Mouse (Mus musculus) MEL (cell line): ENCODE measurements around the gene Nccrp1. TPM values are rescaled to one million over a fixed set of nuclear protein-coding genes. Genes with fewer than 3 reads are reported as not detected.
"Not testable (repeated sequence)": the region's sequence is repeated elsewhere in the genome, so short reads cannot be mapped to it uniquely, and the experiment has no call there.

Source experiments
- DNase-seq: peaks from one replicate; pipeline ENCODE4 v3.0.0; 2011; ENCODE audit warnings: low read depth, low spot score
- H3K27ac ChIP-seq: 2 replicates; pipeline ENCODE4 v1.5.1; 2012; ENCODE audit warnings: low read depth, mild to moderate bottlenecking, control low read depth, low read length, moderate library complexity; ENCODE audit not compliant: control insufficient read depth
- H3K27me3 ChIP-seq, 2 experiments: fragments of 150-350 bp in 1 of 2; sonication (generic) in 1 of 2; 2 replicates each; pipeline ENCODE4 v1.6.1; 2012; ENCODE audit warnings: low read length in 2 of 2, mild to moderate bottlenecking in 2 of 2, improper control_type of control experiment in 1 of 2, moderate library complexity in 1 of 2; ENCODE audit not compliant: insufficient read depth in 2 of 2, control insufficient read depth in 1 of 2
- H3K36me3 ChIP-seq, 2 experiments: 2 replicates each; pipeline ENCODE4 v1.6.1; 2012 to 2014; ENCODE audit warnings: low read length in 2 of 2, improper control_type of control experiment in 1 of 2, inconsistent platforms in 1 of 2, mild to moderate bottlenecking in 1 of 2; ENCODE audit not compliant: insufficient read depth in 2 of 2, control insufficient read depth in 1 of 2
- H3K4me1 ChIP-seq, 2 experiments: fragments of 150-350 bp in 1 of 2; sonication (generic) in 1 of 2; 2 replicates each; pipeline ENCODE4 v1.6.1; 2012; ENCODE audit warnings: low read length in 2 of 2, improper control_type of control experiment in 1 of 2, mild to moderate bottlenecking in 1 of 2; ENCODE audit not compliant: insufficient read depth in 2 of 2, control insufficient read depth in 1 of 2
- H3K4me3 ChIP-seq, 2 experiments: fragments of 150-350 bp in 1 of 2; sonication (generic) in 1 of 2; 2 replicates each; pipeline ENCODE4 v1.5.1; 2012; ENCODE audit warnings: low read depth in 2 of 2, low read length in 2 of 2, mild to moderate bottlenecking in 2 of 2, moderate library complexity in 2 of 2, control low read depth in 1 of 2, improper control_type of control experiment in 1 of 2; ENCODE audit not compliant: control insufficient read depth in 1 of 2, insufficient read depth in 1 of 2
- H3K79me2 ChIP-seq: 2 replicates; pipeline ENCODE4 v1.6.1; 2012; ENCODE audit warnings: mild to moderate bottlenecking, low read length, moderate library complexity; ENCODE audit not compliant: control insufficient read depth, poor library complexity, insufficient read depth
- H3K9ac ChIP-seq: 2 replicates; pipeline ENCODE4 v1.6.1; 2012; ENCODE audit warnings: low read depth, mild to moderate bottlenecking, control low read depth, low read length, moderate library complexity; ENCODE audit not compliant: control insufficient read depth, poor library complexity, severe bottlenecking
- H3K9me3 ChIP-seq: fragments of 150-350 bp; sonication (generic); replicated peaks from 2 replicates; pipeline ENCODE4 v1.6.1; 2012; ENCODE audit warnings: mild to moderate bottlenecking, low read length, improper control_type of control experiment, moderate library complexity; ENCODE audit not compliant: insufficient read depth
- GABPA ChIP-seq: IDR thresholded peaks from 2 replicates; pipeline ENCODE4 v1.6.1; 2012; ENCODE audit warnings: low read depth, mild to moderate bottlenecking, inconsistent platforms, low read length, improper control_type of control experiment, moderate library complexity
- MAFK ChIP-seq: IDR thresholded peaks from 2 replicates; pipeline ENCODE4 v1.6.1; 2011; ENCODE audit warnings: low read depth, mild to moderate bottlenecking, low read length, improper control_type of control experiment, borderline replicate concordance
- MEF2A ChIP-seq: IDR thresholded peaks from 2 replicates; pipeline ENCODE4 v1.6.1; 2014; ENCODE audit warnings: low read depth, mild to moderate bottlenecking, inconsistent platforms, low read length, improper control_type of control experiment; ENCODE audit not compliant: poor library complexity, insufficient replicate concordance, severe bottlenecking; ENCODE audit errors: extremely low read depth
- POLR2A ChIP-seq, 2 experiments: IDR thresholded peaks; 2 replicates each; pipeline ENCODE4 v1.6.1; 2011 to 2012; ENCODE audit warnings: low read length in 2 of 2, mild to moderate bottlenecking in 2 of 2, control low read depth in 1 of 2, improper control_type of control experiment in 1 of 2, low read depth in 1 of 2, moderate library complexity in 1 of 2; ENCODE audit not compliant: control insufficient read depth in 1 of 2, insufficient read depth in 1 of 2, poor library complexity in 1 of 2
- SIN3A ChIP-seq: IDR thresholded peaks from 2 replicates; pipeline ENCODE4 v1.6.1; 2012; ENCODE audit warnings: low read length, improper control_type of control experiment, inconsistent platforms
- TBP ChIP-seq: IDR thresholded peaks from 2 replicates; pipeline ENCODE4 v1.8.0; 2011; ENCODE audit warnings: low read depth, low read length, improper control_type of control experiment
- polyA plus RNA-seq, 2 experiments: library from polyadenylated mRNA; stranded (reverse) in 1 of 2; unstranded in 1 of 2; fragments of >175 nt in 1 of 2; fragments of >200 nt in 1 of 2; gene quantifications; 2 replicates each; pipeline versions ENCODE4 v1.2.1 to v1.2.4; 2012; ENCODE audit warnings: low replicate concordance in 2 of 2, low read depth in 1 of 2; ENCODE audit not compliant: insufficient read length in 2 of 2, insufficient read depth in 1 of 2, missing spikeins in 1 of 2
- total RNA-seq: library from RNA; depleted of rRNA; stranded (reverse); fragments of 300-350 nt; gene quantifications from 2 replicates; pipeline ENCODE4 v1.2.3, GENCODE M21; 2012; rRNA removed

Gene Nccrp1
- total and polyA plus RNA-seq, 3 experiments, result not detected

DNA sequence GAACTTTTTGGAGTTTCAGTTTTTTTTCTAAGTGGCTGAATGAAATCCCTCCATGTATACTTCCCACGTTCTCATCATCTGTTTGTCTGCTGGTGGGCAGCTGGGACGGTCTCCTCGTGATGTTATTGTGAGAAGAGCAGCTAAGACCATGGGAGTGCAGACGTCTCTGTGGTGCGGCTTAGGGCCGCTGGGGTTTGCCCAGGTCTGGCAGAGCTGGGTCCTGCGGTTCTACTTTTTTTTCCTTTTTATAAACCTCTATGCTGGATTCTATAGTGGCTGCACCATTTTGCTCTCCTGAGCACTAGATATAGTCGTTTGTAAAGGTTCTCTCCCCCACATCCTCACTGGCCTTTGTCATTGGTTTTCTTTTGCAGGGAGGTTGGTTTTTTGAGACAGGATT, 35.6 kb downstream of the Nccrp1 start (continued):
- TF ChIP-seq MEF2A, result no peak
- TF ChIP-seq, all 39 proteins: peak for 0

DNA sequence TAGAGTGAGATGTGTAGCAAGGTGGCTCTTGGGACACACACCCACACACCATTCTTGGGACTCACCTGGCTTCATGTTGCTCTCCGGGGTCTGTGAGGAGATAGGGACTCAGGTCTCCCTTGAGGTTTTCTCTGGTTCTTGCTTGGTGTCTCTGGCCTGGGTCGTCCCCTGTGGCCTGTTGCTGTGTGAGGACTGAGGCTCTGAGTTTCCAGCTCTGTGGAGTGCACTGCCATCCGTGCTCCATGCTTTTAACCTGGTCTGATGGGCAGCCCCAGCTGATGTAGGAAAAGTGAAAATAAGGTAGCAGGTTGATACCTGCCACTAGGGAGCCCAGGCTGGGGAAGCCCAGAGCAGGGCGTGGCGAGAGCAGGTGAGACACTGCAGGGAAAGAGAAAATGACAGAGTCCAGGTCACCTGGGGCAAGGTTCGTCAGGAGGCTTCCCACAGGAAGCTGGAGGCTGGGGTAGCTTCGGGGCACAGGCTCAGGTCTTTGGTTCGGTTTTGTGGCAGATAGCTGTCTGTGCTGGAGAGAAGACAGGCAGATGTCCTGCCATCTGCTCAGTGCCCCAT, 36.6 kb downstream of the Nccrp1 start, which contains the start of gene Ifnl2:
TSS of gene Ifnl2 (minus strand) at position 51 of the 570 bp plus-strand sequence.
- not testable (repeated sequence) for H3K79me2 ChIP-seq, H3K27ac ChIP-seq, H3K4me3 ChIP-seq, H3K9ac ChIP-seq, H3K9me3 ChIP-seq, DNase-seq, H3K4me1 ChIP-seq, H3K36me3 ChIP-seq, H3K27me3 ChIP-seq

DNA sequence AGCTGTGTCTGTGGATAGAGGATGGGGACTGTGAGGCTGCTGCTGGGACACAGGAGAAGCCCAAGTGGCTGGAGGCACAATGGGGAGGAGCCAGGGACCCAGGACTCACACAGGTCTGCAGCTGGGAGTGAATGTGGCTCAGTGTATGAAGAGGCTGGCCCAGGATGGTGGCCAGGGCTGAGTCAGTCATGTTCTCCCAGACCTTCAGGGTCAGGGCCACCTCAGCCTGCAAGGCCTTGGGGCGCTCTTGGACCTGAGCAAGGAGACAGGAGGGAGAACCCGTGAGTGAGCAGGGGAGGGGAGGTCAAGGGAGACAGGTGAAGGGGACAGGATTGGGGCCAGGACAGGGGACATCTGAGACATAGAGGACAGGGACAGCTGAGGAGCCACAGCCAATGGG, 37.9 kb downstream of the Nccrp1 start:
- not testable (repeated sequence) for H3K27me3 ChIP-seq, H3K27ac ChIP-seq, DNase-seq, H3K36me3 ChIP-seq, H3K4me3 ChIP-seq, H3K4me1 ChIP-seq, H3K9ac ChIP-seq, H3K79me2 ChIP-seq, H3K9me3 ChIP-seq

DNA sequence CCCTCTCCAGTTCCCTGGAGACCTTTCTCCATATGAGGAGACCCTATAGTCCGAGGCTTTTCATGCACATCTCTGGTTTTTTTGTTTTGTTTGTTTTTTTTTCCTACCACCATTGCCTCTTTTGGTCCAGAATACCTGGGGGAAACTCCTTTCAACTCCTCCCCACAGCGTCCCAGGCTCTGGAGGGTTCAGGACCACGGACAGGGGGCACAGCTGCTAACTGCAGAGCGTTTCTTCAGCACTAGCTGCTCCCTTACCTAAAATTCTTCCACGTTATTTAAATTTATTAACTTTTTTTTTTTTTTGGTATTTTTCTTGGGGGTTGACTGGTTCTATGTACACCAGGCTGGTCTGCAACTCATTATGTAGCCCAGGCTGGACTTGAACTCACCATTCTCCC, 41.5 kb downstream of the Nccrp1 start:
- H3K36me3 ChIP-seq, result no peaks in the 10 kb centered on the region
- no peak overlapping the region for H3K4me3 ChIP-seq
- no peak overlapping the region for H3K27ac ChIP-seq
- peak; percentile 54 for DNase-seq
- TF ChIP-seq GABPA (no peak), POLR2A (IDR thresholded peaks at IDR 0.05; ENCODE audit: control insufficient read depth in 1 of 2, insufficient read depth in 1 of 2, low read depth in 1 of 2, low read length in 2 of 2, poor library complexity in 1 of 2) (no peak), MAFK (no peak), SIN3A (peak; percentile 83)
- H3K4me1 ChIP-seq, result no peaks in the 10 kb centered on the region
- no peak overlapping the region for H3K9ac ChIP-seq
- no peaks in the 10 kb centered on the region; the same call in 1 of the 2 replicates for H3K79me2 ChIP-seq
- no peaks in the 10 kb centered on the region for H3K9me3 ChIP-seq
- no peaks in the 10 kb centered on the region for H3K27me3 ChIP-seq

DNA sequence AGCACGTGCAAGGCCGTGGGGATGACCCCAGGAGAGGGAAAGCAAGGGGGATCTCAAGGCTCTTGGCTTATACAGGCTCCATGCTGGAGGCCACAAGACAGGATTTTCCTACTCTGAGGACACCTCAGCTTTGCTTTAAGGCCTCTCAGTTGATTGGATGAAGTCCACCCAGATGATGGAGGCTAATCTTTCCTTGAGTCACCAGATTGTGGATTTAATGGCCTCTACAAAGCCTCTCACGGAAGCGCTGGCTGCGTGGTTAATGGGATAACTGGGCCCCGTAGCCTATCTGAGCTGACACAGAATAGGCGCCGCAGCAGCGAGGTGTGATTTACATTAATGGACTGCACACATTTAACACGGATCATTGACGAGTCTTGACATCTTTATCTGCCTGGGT, 51.6 kb downstream of the Nccrp1 start:
- Histone ChIP-seq H3K4me1 (no peaks in the 10 kb centered on the region), H3K9ac (no peak overlapping the region), H3K4me3 (no peak overlapping the region), H3K27me3 (peaks cover 0 to 4% of the 10 kb centered on the region in 2 experiments; a peak in 2 of 4 replicates), H3K9me3 (no peaks in the 10 kb centered on the region), H3K27ac (no peak overlapping the region), H3K36me3 (no peaks in the 10 kb centered on the region), H3K79me2 (no peaks in the 10 kb centered on the region)
- no peak for TF ChIP-seq TBP
- DNase-seq, result no peak

Other genes with a start within 250 kb of the Nccrp1 start
- gene Dll3, start 245.0 kb downstream of the Nccrp1 start, total RNA-seq, result 0.15 and 0.16 TPM in 2 replicates
- gene Dll3, start 245.0 kb downstream of the Nccrp1 start, polyA plus RNA-seq, result under 1 TPM in 1 of 2 experiments, not detected in 1; 0.57 TPM
- 142 and 167 TPM in 2 replicates for gene Timm50, start 235.2 kb downstream of the Nccrp1 start, total RNA-seq
- 100 to 1,000 TPM in 1 of 2 experiments, not detected in 1; 216 TPM for gene Timm50, start 235.2 kb downstream of the Nccrp1 start, polyA plus RNA-seq
- gene Supt5, start 208.5 kb downstream of the Nccrp1 start, total RNA-seq, result 63.3 and 66.0 TPM in 2 replicates
- 100 to 1,000 TPM; 156 to 448 TPM for gene Supt5, start 208.5 kb downstream of the Nccrp1 start, polyA plus RNA-seq
- gene Rps16, start 196.6 kb downstream of the Nccrp1 start, total RNA-seq, result 2,133 and 2,343 TPM in 2 replicates
- 1,000 to 10,000 TPM; 1,661 to 1,740 TPM for gene Rps16, start 196.6 kb downstream of the Nccrp1 start, polyA plus RNA-seq
- 1.1 and 1.8 TPM in 2 replicates for gene Plekhg2, start 174.7 kb downstream of the Nccrp1 start, total RNA-seq
- 1 to 10 TPM in 1 of 2 experiments, not detected in 1; 9.2 TPM for gene Plekhg2, start 174.7 kb downstream of the Nccrp1 start, polyA plus RNA-seq
- gene Zfp36, start 167.0 kb downstream of the Nccrp1 start, total RNA-seq, result 0.50 and 0.65 TPM in 2 replicates
- gene Zfp36, start 167.0 kb downstream of the Nccrp1 start, polyA plus RNA-seq, result 1 to 10 TPM in 1 of 2 experiments, not detected in 1; 2.8 TPM
- 23.7 and 31.1 TPM in 2 replicates for gene Med29, start 154.5 kb downstream of the Nccrp1 start, total RNA-seq
- 10 to 100 TPM in 1 of 2 experiments, not detected in 1; 39.6 TPM for gene Med29, start 154.5 kb downstream of the Nccrp1 start, polyA plus RNA-seq
- 49.9 and 53.5 TPM in 2 replicates for gene Paf1, start 154.3 kb downstream of the Nccrp1 start, total RNA-seq
- 100 to 1,000 TPM in 1 of 2 experiments, 10 to 100 TPM in 1; 99.9 to 645 TPM for gene Paf1, start 154.3 kb downstream of the Nccrp1 start, polyA plus RNA-seq
- 25.1 and 31.2 TPM in 2 replicates for gene Gmfg, start 109.8 kb downstream of the Nccrp1 start, total RNA-seq
- 10 to 100 TPM in 1 of 2 experiments, not detected in 1; 25.0 TPM for gene Gmfg, start 109.8 kb downstream of the Nccrp1 start, polyA plus RNA-seq
- gene Lrfn1, start 95.3 kb downstream of the Nccrp1 start, total RNA-seq, result 1.2 and 1.9 TPM in 2 replicates
- 1 to 10 TPM in 1 of 2 experiments, not detected in 1; 5.8 TPM for gene Lrfn1, start 95.3 kb downstream of the Nccrp1 start, polyA plus RNA-seq
- gene Ifnl2, start 36.8 kb downstream of the Nccrp1 start, total RNA-seq, result not detected in 2 replicates
- gene Ifnl2, start 36.8 kb downstream of the Nccrp1 start, polyA plus RNA-seq, result not detected
- gene Ifnl3, start 24.4 kb downstream of the Nccrp1 start, total RNA-seq, result not detected in 2 replicates
- not detected for gene Ifnl3, start 24.4 kb downstream of the Nccrp1 start, polyA plus RNA-seq
- gene Sycn, start 6.4 kb downstream of the Nccrp1 start, total RNA-seq, result not detected in 2 replicates
- gene Sycn, start 6.4 kb downstream of the Nccrp1 start, polyA plus RNA-seq, result not detected
- gene Samd4b, start 50.9 kb upstream of the Nccrp1 start, total RNA-seq, result 6.4 and 7.2 TPM in 2 replicates
- gene Samd4b, start 50.9 kb upstream of the Nccrp1 start, polyA plus RNA-seq, result 10 to 100 TPM in 1 of 2 experiments, not detected in 1; 45.9 TPM
- 9.3 and 9.7 TPM in 2 replicates for gene Pak4, start 50.9 kb upstream of the Nccrp1 start, total RNA-seq
- 10 to 100 TPM in 1 of 2 experiments, not detected in 1; 26.6 TPM for gene Pak4, start 50.9 kb upstream of the Nccrp1 start, polyA plus RNA-seq
- gene Acp7, start 84.1 kb upstream of the Nccrp1 start, total RNA-seq, result not detected in 2 replicates
- gene Acp7, start 84.1 kb upstream of the Nccrp1 start, polyA plus RNA-seq, result not detected
- gene Fbxo27, start 145.6 kb upstream of the Nccrp1 start, total RNA-seq, result not detected in 2 replicates
- gene Fbxo27, start 145.6 kb upstream of the Nccrp1 start, polyA plus RNA-seq, result not detected
- gene Fbxo17, start 169.6 kb upstream of the Nccrp1 start, total RNA-seq, result 0.10 TPM in 1 of 2 replicates, not detected in the other
- under 1 TPM in 1 of 2 experiments, not detected in 1; 0.43 TPM for gene Fbxo17, start 169.6 kb upstream of the Nccrp1 start, polyA plus RNA-seq
- 137 and 141 TPM in 2 replicates for gene Mrps12, start 194.6 kb upstream of the Nccrp1 start, total RNA-seq
- gene Mrps12, start 194.6 kb upstream of the Nccrp1 start, polyA plus RNA-seq, result 100 to 1,000 TPM in 1 of 2 experiments, not detected in 1; 126 TPM
- gene Sars2, start 194.7 kb upstream of the Nccrp1 start, total RNA-seq, result 19.2 and 21.3 TPM in 2 replicates
- 10 to 100 TPM in 1 of 2 experiments, not detected in 1; 51.4 TPM for gene Sars2, start 194.7 kb upstream of the Nccrp1 start, polyA plus RNA-seq
- not detected in 2 replicates for gene Ccer2, start 208.9 kb upstream of the Nccrp1 start, total RNA-seq
- gene Ccer2, start 208.9 kb upstream of the Nccrp1 start, polyA plus RNA-seq, result under 1 TPM in 1 of 2 experiments, not detected in 1; 0.11 TPM
- gene Sirt2, start 219.5 kb upstream of the Nccrp1 start, total RNA-seq, result 31.8 and 35.7 TPM in 2 replicates
- 10 to 100 TPM in 1 of 2 experiments, not detected in 1; 72.4 TPM for gene Sirt2, start 219.5 kb upstream of the Nccrp1 start, polyA plus RNA-seq
- 30.7 and 32.9 TPM in 2 replicates for gene Nfkbib, start 220.3 kb upstream of the Nccrp1 start, total RNA-seq
- gene Nfkbib, start 220.3 kb upstream of the Nccrp1 start, polyA plus RNA-seq, result 10 to 100 TPM in 1 of 2 experiments, not detected in 1; 52.7 TPM
- 32.9 and 39.9 TPM in 2 replicates for gene Rinl, start 241.7 kb upstream of the Nccrp1 start, total RNA-seq
- 10 to 100 TPM in 1 of 2 experiments, not detected in 1; 63.9 TPM for gene Rinl, start 241.7 kb upstream of the Nccrp1 start, polyA plus RNA-seq